Mouse (Mus musculus) limb, embryonic 13.5 days (tissue): ENCODE results near the gene Pelp1. TPM values are rescaled to one million over a fixed set of nuclear protein-coding genes. Genes with fewer than 3 reads are reported as not detected.
"Not testable (repeated sequence)": the region's sequence is repeated elsewhere in the genome, so short reads cannot be mapped to it uniquely, and the experiment has no call there.

Experiments used
- ATAC-seq: fragments of 200-750 bp; cut with Nextera tagmentation; 2 replicates; pipeline ENCODE4 v1.8.0; 2017; ENCODE audit warnings: low read depth, moderate number of reproducible peaks, moderate TSS enrichment; ENCODE audit not compliant: low FRiP score
- H3K27ac ChIP-seq: fragments of 300-500 bp; sonication (generic); 2 replicates; pipeline ENCODE4 v1.5.1; 2015; ENCODE audit warnings: inconsistent platforms, mild to moderate bottlenecking, moderate library complexity
- H3K27me3 ChIP-seq: fragments of 300-500 bp; sonication (generic); 2 replicates; pipeline ENCODE4 v1.6.1; 2015; ENCODE audit warnings: mild to moderate bottlenecking, inconsistent platforms
- H3K36me3 ChIP-seq: fragments of 300-500 bp; sonication (generic); 2 replicates; pipeline ENCODE4 v1.6.1; 2015; ENCODE audit warnings: inconsistent platforms, mild to moderate bottlenecking, moderate library complexity
- H3K4me1 ChIP-seq: fragments of 300-500 bp; sonication (generic); 2 replicates; pipeline ENCODE4 v1.6.1; 2015; ENCODE audit warnings: inconsistent platforms
- H3K4me2 ChIP-seq: fragments of 300-500 bp; sonication (generic); replicated peaks from 2 replicates; pipeline ENCODE4 v1.6.1; 2015; ENCODE audit warnings: inconsistent platforms, mild to moderate bottlenecking, moderate library complexity
- H3K4me3 ChIP-seq: fragments of 300-500 bp; sonication (generic); 2 replicates; pipeline ENCODE4 v1.5.1; 2015; ENCODE audit warnings: moderate library complexity, mild to moderate bottlenecking, inconsistent platforms
- H3K9ac ChIP-seq: fragments of 300-500 bp; sonication (generic); 2 replicates; pipeline ENCODE4 v1.6.1; 2015; ENCODE audit warnings: mild to moderate bottlenecking, inconsistent platforms
- H3K9me3 ChIP-seq: fragments of 300-500 bp; sonication (generic); 2 replicates; pipeline ENCODE4 v1.6.1; 2016; ENCODE audit warnings: inconsistent platforms
- WGBS: fragments of 180-500 bp; shearing (Covaris S2); methylation state at CpG from one replicate; pipeline ENCODE4 v1.1.7; 2015; 5-methylcytosine and 5-hydroxymethylcytosine counted together
- polyA plus RNA-seq: library from polyadenylated mRNA; unstranded; fragments of >200 nt; fragmentation: Nextera tagmentation; extraction: Ambion mirVana; gene quantifications from 2 replicates; pipeline ENCODE4 v1.2.1, GENCODE M21; 2015

Pelp1 gene
- polyA plus RNA-seq, 1 experiment from 2014 or later: 41.8 TPM

DNA sequence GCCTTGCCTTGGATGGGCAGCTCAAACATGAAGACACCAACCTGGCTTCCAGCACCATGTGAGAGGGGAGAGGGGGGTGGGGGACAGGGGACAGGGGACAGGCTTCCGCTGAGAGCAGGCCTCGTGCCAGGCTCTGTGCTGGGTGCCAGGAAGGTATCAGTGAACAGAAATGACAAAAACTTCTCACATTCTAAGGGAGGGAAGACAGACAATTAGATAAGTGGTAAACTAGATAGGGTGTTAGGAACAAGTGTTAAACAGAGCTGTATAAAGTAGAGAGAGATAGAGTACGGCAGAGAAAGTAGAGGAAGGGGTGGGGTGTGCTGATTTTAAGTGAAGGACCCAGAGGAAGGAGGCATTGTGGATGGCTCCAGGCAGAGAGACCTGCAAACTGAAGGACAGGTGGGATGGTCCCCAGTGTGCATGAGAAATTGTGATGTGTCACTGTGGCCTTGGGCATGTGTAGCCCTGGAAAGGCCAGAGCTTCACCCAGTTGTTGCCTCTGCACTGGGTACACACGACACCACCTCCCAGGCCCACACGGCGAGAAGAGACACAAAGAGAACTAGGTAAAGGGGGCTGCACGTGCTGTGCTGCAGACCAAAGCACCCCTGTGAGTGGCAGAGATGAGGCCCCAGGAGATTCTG, 29.0 kb upstream of the Pelp1 start:
- Histone ChIP-seq H3K9me3 (no peaks in the 10 kb centered on the region), H3K4me2 (no peak overlapping the region), H3K9ac (no peak overlapping the region), H3K36me3 (peaks cover 65% of the 10 kb centered on the region), H3K27me3 (no peaks in the 10 kb centered on the region), H3K27ac (no peak overlapping the region), H3K4me3 (no peak overlapping the region), H3K4me1 (peaks cover 11% of the 10 kb centered on the region)
- WGBS: 81% methylated on average over 7 of the region's 7 CpGs
- ATAC-seq: no peak

DNA sequence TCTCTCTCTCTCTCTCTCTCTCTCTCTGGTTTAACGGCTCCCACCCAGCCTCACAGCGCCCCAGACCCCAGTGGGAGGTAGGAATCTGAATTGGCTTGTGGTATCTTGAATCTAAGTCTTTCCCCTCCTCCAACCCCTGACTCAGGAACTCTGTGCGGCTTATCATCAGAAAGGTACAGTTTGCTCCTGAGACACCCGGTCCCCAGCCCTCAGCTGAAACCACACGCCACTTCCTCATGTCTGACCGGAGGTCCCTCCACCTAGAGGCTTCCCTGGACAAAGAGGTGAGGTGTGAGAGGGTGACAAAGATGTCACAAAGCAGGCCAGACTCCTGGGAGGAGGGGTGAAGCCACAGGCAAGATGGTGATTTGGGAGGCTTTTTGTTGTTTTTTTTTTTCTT, 27.6 kb upstream of the Pelp1 start:
- Histone ChIP-seq H3K9ac (no peak overlapping the region), H3K4me1 (peaks cover 22% of the 10 kb centered on the region), H3K4me2 (no peak overlapping the region), H3K9me3 (no peaks in the 10 kb centered on the region), H3K27ac (no peak overlapping the region), H3K4me3 (no peak overlapping the region), H3K36me3 (peaks cover 65% of the 10 kb centered on the region), H3K27me3 (no peaks in the 10 kb centered on the region)
- 89% methylated on average over 6 of the region's 6 CpGs for WGBS
- no peak for ATAC-seq

DNA sequence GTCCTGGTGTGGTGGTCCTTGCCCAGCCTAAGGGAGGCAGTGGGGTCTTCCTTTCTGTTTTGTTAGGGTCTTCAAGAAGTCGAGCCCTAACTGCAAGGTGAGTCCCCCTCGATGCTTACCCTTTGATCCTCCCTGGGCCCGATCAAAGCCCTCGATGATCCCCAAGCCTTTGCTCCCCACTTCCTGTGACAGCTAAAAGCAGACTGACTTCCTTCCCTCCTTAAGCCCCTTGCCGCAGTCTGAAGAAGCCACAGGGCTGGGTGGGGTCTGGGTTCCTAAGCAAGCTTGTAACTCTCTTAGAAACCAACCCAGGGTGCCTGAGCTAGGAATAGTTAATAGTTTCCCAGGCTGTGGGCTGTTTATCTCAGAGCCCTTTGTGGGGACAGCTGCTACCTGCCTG, 25.6 kb upstream of the Pelp1 start:
- no peak overlapping the region for H3K4me2 ChIP-seq
- H3K9me3 ChIP-seq: no peaks in the 10 kb centered on the region
- no peak overlapping the region for H3K9ac ChIP-seq
- no peaks in the 10 kb centered on the region for H3K27me3 ChIP-seq
- no peak for ATAC-seq
- peaks cover 26% of the 10 kb centered on the region for H3K4me1 ChIP-seq
- no peak overlapping the region for H3K4me3 ChIP-seq
- peaks cover 47% of the 10 kb centered on the region for H3K36me3 ChIP-seq
- H3K27ac ChIP-seq: no peak overlapping the region
- 58% methylated on average over 5 of the region's 5 CpGs for WGBS

- no peaks in the 10 kb centered on the region for H3K9me3 ChIP-seq
- H3K4me1 ChIP-seq: peaks cover 26% of the 10 kb centered on the region
- H3K36me3 ChIP-seq: peaks cover 32% of the 10 kb centered on the region
- no peak overlapping the region for H3K27ac ChIP-seq
- H3K9ac ChIP-seq: peak overlapping the region; percentile 43
- peak overlapping the region; percentile 87 for H3K4me2 ChIP-seq
- H3K27me3 ChIP-seq: no peaks in the 10 kb centered on the region
- no peak for ATAC-seq
- 0 out of 2 replicates have a peak overlapping the region, but pooled peaks have one; percentile 5 for H3K4me3 ChIP-seq
- 88% methylated on average over 3 of the region's 3 CpGs for WGBS
These were observed 24.1 kb upstream of the Pelp1 start for GRCm38 (mm10) chr11:70433951-70434350.

DNA sequence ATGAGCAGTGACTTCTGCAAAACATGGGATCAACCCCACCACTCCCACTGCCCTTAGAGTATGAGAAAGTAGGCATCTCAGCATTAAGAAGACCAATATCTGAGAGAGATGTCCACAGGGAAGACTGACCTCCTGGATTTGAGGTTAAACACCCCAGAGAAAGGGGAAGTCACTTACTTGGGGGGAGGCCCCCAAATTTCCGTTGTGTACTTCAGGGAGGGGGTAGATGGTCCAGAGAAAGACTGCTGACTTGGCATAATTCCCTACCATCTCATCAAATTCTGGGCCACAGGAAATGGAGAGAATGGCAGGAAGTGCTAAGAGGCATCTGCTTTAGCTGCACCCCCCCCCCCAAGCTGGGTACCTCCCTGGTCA, 23.7 kb upstream of the Pelp1 start:
- H3K9ac ChIP-seq: peak overlapping the region; percentile 89

DNA sequence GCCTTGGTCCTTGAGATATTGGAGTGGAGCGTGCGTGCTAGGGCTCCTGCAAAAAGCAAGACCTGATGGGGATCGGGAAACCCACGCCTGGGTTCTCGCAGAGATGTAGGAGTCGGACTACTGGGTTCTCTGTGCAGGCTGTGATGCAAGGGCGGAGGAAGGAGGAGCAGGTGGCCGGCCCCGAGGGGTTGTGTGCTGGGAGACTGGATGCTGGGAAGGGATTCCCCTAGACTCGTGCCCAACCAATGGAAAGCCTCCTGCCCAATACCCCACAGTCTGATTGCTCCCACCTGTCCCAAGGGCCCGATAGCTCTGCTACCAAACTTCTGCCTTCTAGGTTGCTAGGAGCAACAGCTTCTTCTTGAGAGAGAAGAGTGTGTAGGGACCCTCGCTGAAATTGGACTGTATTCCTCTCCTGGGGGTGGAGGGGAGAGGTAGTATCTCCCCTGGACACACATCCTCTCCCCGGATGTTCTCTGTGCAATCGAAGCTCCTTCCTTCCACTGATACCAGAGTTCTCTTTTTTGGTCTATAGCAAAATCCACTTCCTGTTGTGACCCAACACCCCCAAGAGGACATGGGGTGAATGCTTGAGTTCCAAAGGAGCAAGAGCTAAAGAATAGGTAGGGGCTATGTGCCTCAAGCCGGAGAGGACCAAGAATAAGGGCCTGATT, 23.2 kb upstream of the Pelp1 start:
- Histone ChIP-seq H3K27ac (peak overlapping the region; percentile 58; the same call in 1 of the 2 replicates), H3K4me1 (peaks cover 26% of the 10 kb centered on the region), H3K27me3 (no peaks in the 10 kb centered on the region), H3K9ac (peak overlapping the region; percentile 89), H3K4me2 (peak overlapping the region; percentile 87), H3K36me3 (peaks cover 23% of the 10 kb centered on the region), H3K4me3 (peak overlapping the region; percentile 77), H3K9me3 (no peaks in the 10 kb centered on the region)
- 8% methylated on average over 15 of the region's 15 CpGs for WGBS
- peak; percentile 28 for ATAC-seq

More for the DNA sequence above, 23.7 kb upstream of the Pelp1 start:
- Histone ChIP-seq H3K36me3 (peaks cover 28% of the 10 kb centered on the region), H3K27ac (no peak overlapping the region), H3K4me3 (peak overlapping the region; percentile 77), H3K9me3 (no peaks in the 10 kb centered on the region), H3K27me3 (no peaks in the 10 kb centered on the region), H3K4me2 (peak overlapping the region; percentile 87), H3K4me1 (peaks cover 26% of the 10 kb centered on the region)
- ATAC-seq: no peak
- WGBS: 60% methylated on average over 1 of the region's 1 CpGs

GRCm38 (mm10) chr11:70432048-70432894, 22.4 kb upstream of the Pelp1 start, which contains the start of gene Arrb2:
Arrb2 (plus strand) TSS chr11:70432635.
- Histone ChIP-seq H3K27ac (peak within 1 kb of the TSS; percentile 79), H3K36me3 (peaks cover 15% of the 10 kb centered on the region), H3K4me3 (peak within 1 kb of the TSS; percentile 77), H3K27me3 (no peaks in the 10 kb centered on the region), H3K4me2 (peak within 1 kb of the TSS; percentile 87), H3K9me3 (no peaks in the 10 kb centered on the region), H3K9ac (peak within 1 kb of the TSS; percentile 89), H3K4me1 (peaks cover 26% of the 10 kb centered on the region)
- WGBS: under 1% methylated on average over 65 of the region's 75 CpGs
- peak; percentile 96 for ATAC-seq

DNA sequence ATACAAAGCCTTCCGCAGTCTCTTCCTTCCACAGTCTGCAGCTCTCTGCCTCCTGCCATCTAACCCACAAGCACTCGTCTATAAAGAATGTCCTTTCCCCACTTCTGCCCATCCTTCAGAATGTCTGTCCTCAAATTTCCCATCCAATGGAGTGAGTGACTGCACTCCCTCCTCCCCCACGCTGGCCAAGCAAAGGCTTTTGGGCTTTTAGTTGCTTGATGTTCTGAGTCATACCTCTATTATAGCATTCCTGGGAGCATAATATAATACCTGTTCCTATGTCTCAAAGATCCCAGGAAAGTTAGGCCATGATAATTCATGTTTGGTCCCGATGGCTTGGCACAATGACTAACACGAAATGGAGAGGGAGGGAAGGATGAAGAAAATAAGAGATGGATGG, 21.7 kb upstream of the Pelp1 start:
- WGBS: 39% methylated on average over 5 of the region's 5 CpGs
- Histone ChIP-seq H3K9ac (peak overlapping the region; percentile 54), H3K27ac (peak overlapping the region; percentile 79; the same call in 1 of the 2 replicates), H3K4me1 (peaks cover 26% of the 10 kb centered on the region), H3K36me3 (peaks cover 8% of the 10 kb centered on the region), H3K27me3 (no peaks in the 10 kb centered on the region), H3K4me3 (peak overlapping the region; percentile 77), H3K9me3 (no peaks in the 10 kb centered on the region), H3K4me2 (peak overlapping the region; percentile 87)
- no peak for ATAC-seq

DNA sequence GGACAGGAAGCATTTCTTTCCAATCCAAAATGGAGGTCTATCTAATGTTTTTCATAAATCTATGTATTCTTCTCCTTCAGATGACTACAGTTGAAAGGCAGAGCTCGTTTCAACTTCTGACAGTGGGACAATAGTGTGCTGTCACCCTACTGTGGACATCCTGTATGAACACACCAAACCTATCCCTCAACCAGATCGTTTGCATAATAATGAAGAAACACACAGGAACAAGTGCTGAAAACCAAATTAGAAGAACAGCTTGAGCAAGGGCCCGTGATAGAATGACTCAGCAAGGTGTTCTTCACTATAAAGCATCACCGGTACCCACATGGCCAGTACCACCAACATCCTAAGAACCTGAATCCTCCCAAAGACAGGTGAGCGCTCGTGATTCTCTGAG, 16.8 kb upstream of the Pelp1 start:
- H3K4me2 ChIP-seq, H3K4me3 ChIP-seq, H3K27ac ChIP-seq, H3K4me1 ChIP-seq, H3K27me3 ChIP-seq, ATAC-seq, H3K9me3 ChIP-seq, H3K9ac ChIP-seq, H3K36me3 ChIP-seq: not testable (repeated sequence)
- 76% methylated on average over 6 of the region's 6 CpGs for WGBS

- Histone ChIP-seq H3K27ac (no peak overlapping the region), H3K27me3 (no peaks in the 10 kb centered on the region), H3K9ac (no peak overlapping the region), H3K4me1 (no peaks in the 10 kb centered on the region), H3K9me3 (no peaks in the 10 kb centered on the region), H3K36me3 (no peaks in the 10 kb centered on the region), H3K4me3 (no peak overlapping the region), H3K4me2 (no peak overlapping the region)
- 60% methylated on average over 5 of the region's 5 CpGs for WGBS
- ATAC-seq: no peak
These were observed 9.7 kb upstream of the Pelp1 start for GRCm38 (mm10) chr11:70419486-70419885.

DNA sequence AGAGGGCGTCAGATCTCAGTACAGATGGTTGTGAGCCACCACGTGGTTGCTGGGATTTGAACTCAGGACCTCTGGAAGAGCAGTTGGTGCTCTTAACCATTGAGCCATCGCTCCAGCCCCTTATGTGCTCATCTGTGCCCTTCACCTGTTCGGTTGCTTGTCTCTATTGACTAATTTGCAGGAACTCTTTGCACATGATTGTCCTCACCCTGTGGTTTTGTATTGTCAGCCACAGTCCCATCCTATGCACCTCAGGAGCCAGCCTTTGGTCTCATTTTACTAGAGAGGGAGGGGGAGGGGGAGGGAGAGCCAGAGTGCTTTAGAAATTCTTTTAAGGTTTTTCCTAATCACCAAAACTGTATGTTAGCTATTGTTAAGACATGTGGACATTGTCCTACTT, 8.4 kb upstream of the Pelp1 start:
- Histone ChIP-seq H3K36me3 (no peaks in the 10 kb centered on the region), H3K4me3 (no peak overlapping the region), H3K4me1 (no peaks in the 10 kb centered on the region), H3K9ac (no peak overlapping the region), H3K27ac (no peak overlapping the region), H3K9me3 (no peaks in the 10 kb centered on the region), H3K27me3 (no peaks in the 10 kb centered on the region), H3K4me2 (no peak overlapping the region)
- WGBS: 61% methylated on average over 4 of the region's 4 CpGs
- ATAC-seq: no peak

GRCm38 (mm10) chr11:70413961-70414360, 4.1 kb upstream of the Pelp1 start:
- no peak overlapping the region for H3K4me2 ChIP-seq
- H3K36me3 ChIP-seq: no peaks in the 10 kb centered on the region
- no peak for ATAC-seq
- no peaks in the 10 kb centered on the region for H3K9me3 ChIP-seq
- peaks cover 9% of the 10 kb centered on the region for H3K4me1 ChIP-seq
- 7% methylated on average over 3 of the region's 3 CpGs for WGBS
- no peak overlapping the region for H3K9ac ChIP-seq
- no peak overlapping the region for H3K4me3 ChIP-seq
- H3K27me3 ChIP-seq: no peaks in the 10 kb centered on the region
- no peak overlapping the region for H3K27ac ChIP-seq
